Mouse (Mus musculus): ENCODE data around the gene Zfp688. TPM values are rescaled to one million over a fixed set of nuclear protein-coding genes. Genes with fewer than 3 reads are reported as not detected.
"Not testable (repeated sequence)": the region's sequence is repeated elsewhere in the genome, so short reads cannot be mapped to it uniquely, and the experiment has no call there.

Gene Zfp688
- total and polyA plus RNA-seq, 3 experiments: 8.6 to 18.1 TPM; not detected in 1

GRCm38 (mm10) chr7:127386641-127387392 lies 35.1 kb downstream of the Zfp688 start, which contains the start of gene 9130019O22Rik (continued):
- TF ChIP-seq MXI1 (IDR thresholded peaks at IDR 0.05; ENCODE audit: low read depth, low read length) (peak; percentile 62), NRF1 (IDR thresholded peaks at IDR 0.05; ENCODE audit: insufficient read depth, low read depth, low read length, poor library complexity, severe bottlenecking) (no peak), TBP (IDR thresholded peaks at IDR 0.05; ENCODE audit: low read depth, low read length) (peak; percentile 61; the same call in 1 of the 2 replicates), ZNF384 (IDR thresholded peaks at IDR 0.05; ENCODE audit: low read depth, low read length) (no peak)

DNA sequence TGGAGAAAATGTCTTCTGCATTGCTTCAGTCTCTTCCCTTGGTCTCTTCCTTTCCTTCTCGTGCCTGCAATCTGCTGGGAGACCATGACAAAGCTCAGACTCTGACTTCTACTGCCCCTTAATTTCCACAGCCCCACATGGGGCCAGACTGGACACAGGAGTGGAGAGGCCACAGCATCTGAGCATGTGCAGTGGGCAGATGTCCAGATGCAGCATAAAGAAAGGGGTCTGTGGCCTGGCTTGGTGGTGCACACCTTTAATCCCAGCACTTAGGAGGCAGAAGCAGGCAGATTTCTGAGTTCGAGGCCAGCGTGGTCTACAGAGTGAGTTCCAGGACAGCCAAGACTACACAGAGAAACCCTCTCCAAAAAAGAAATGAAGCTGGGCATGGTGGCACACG lies 36.3 kb downstream of the Zfp688 start:
- H3K4me3 ChIP-seq (ENCODE audit: control insufficient read depth in 1 of 2, insufficient read depth in 1 of 2, low read depth in 2 of 2, low read length in 2 of 2); H3K9ac ChIP-seq (ENCODE audit: control insufficient read depth, low read depth, low read length, poor library complexity, severe bottlenecking); H3K27me3 ChIP-seq (ENCODE audit: control insufficient read depth in 1 of 2, insufficient read depth in 2 of 2, low read length in 2 of 2); H3K9me3 ChIP-seq (replicated peaks; ENCODE audit: insufficient read depth, low read length); DNase-seq (ENCODE audit: low read depth, low spot score); H3K79me2 ChIP-seq (ENCODE audit: control insufficient read depth, insufficient read depth, low read length, poor library complexity); H3K27ac ChIP-seq (ENCODE audit: control insufficient read depth, low read depth, low read length); H3K4me1 ChIP-seq (ENCODE audit: control insufficient read depth in 1 of 2, insufficient read depth in 2 of 2, low read length in 2 of 2); H3K36me3 ChIP-seq (ENCODE audit: control insufficient read depth in 1 of 2, insufficient read depth in 2 of 2, low read length in 2 of 2): not testable (repeated sequence)

- Histone ChIP-seq H3K9ac (ENCODE audit: control insufficient read depth, low read depth, low read length, poor library complexity, severe bottlenecking) (no peak overlapping the region), H3K4me3 (ENCODE audit: control insufficient read depth in 1 of 2, insufficient read depth in 1 of 2, low read depth in 2 of 2, low read length in 2 of 2) (0 out of 4 replicates have a peak overlapping the region, but pooled peaks of 1 of the 2 experiments have one; percentile 3), H3K36me3 (ENCODE audit: control insufficient read depth in 1 of 2, insufficient read depth in 2 of 2, low read length in 2 of 2) (peaks cover 0 to 25% of the 10 kb centered on the region in 2 experiments; a peak in 2 of 4 replicates), H3K27ac (ENCODE audit: control insufficient read depth, low read depth, low read length) (peak overlapping the region; percentile 82), H3K4me1 (ENCODE audit: control insufficient read depth in 1 of 2, insufficient read depth in 2 of 2, low read length in 2 of 2) (peaks cover 14 to 27% of the 10 kb centered on the region in 2 experiments), H3K9me3 (replicated peaks; ENCODE audit: insufficient read depth, low read length) (no peaks in the 10 kb centered on the region), H3K27me3 (ENCODE audit: control insufficient read depth in 1 of 2, insufficient read depth in 2 of 2, low read length in 2 of 2) (no peaks in the 10 kb centered on the region), H3K79me2 (ENCODE audit: control insufficient read depth, insufficient read depth, low read length, poor library complexity) (peaks cover 2% of the 10 kb centered on the region; the same call in 1 of the 2 replicates)
- no peak for DNase-seq (ENCODE audit: low read depth, low spot score)
- TF ChIP-seq MYC (IDR thresholded peaks at IDR 0.05; ENCODE audit: low read depth, low read length) (peak; percentile 78; the same call in 1 of the 2 replicates), ETS1 (IDR thresholded peaks at IDR 0.05; ENCODE audit: low read depth, low read length) (peak; percentile 80), CTCF (IDR thresholded peaks at IDR 0.05 in 2 of 3, conservative IDR thresholded peaks at IDR 0.05 in 1 of 3; ENCODE audit: control insufficient read depth in 1 of 3, insufficient read depth in 1 of 3, low read depth in 2 of 3, low read length in 3 of 3, poor library complexity in 1 of 3, severe bottlenecking in 1 of 3) (no peak), MYB (IDR thresholded peaks at IDR 0.05; ENCODE audit: low read depth, low read length) (no peak), ELF1 (IDR thresholded peaks at IDR 0.05; ENCODE audit: low read depth, low read length) (no peak), SMC3 (IDR thresholded peaks at IDR 0.05; ENCODE audit: low read depth, low read length) (no peak), ZKSCAN1 (IDR thresholded peaks at IDR 0.05; ENCODE audit: low read depth, low read length) (no peak), KAT2A (conservative IDR thresholded peaks at IDR 0.05; ENCODE audit: low read depth, low read length) (no peak), POLR2AphosphoS5 (IDR thresholded peaks at IDR 0.05; ENCODE audit: borderline replicate concordance, low read depth, low read length) (no peak), CHD2 (IDR thresholded peaks at IDR 0.05; ENCODE audit: low read length) (no peak), NRF1 (IDR thresholded peaks at IDR 0.05; ENCODE audit: insufficient read depth, low read depth, low read length, poor library complexity, severe bottlenecking) (no peak), GABPA (IDR thresholded peaks at IDR 0.05; ENCODE audit: low read depth, low read length) (no peak), GATA1 (IDR thresholded peaks at IDR 0.05; ENCODE audit: low read depth, low read length) (peak; percentile 97), NELFE (IDR thresholded peaks at IDR 0.05; ENCODE audit: low read depth, low read length) (no peak), ZNF384 (IDR thresholded peaks at IDR 0.05; ENCODE audit: low read depth, low read length) (no peak), MAX (IDR thresholded peaks at IDR 0.05; ENCODE audit: low read length) (0 out of 2 replicates have a peak, but pooled peaks have one; percentile 36), MAZ (IDR thresholded peaks at IDR 0.05; ENCODE audit: low read depth, low read length) (0 out of 2 replicates have a peak, but pooled peaks have one; percentile 22), RCOR1 (IDR thresholded peaks at IDR 0.05; ENCODE audit: low read depth, low read length) (peak; percentile 88), SIN3A (IDR thresholded peaks at IDR 0.05; ENCODE audit: low read length) (peak; percentile 73), MAFK (IDR thresholded peaks at IDR 0.05; ENCODE audit: borderline replicate concordance, low read depth, low read length) (no peak), TBP (IDR thresholded peaks at IDR 0.05; ENCODE audit: low read depth, low read length) (no peak), EP300 (IDR thresholded peaks at IDR 0.05; ENCODE audit: low read depth in 1 of 2, low read length in 2 of 2) (peak; percentile 82 to 98), TCF12 (IDR thresholded peaks at IDR 0.05; ENCODE audit: low read depth, low read length) (peak; percentile 75), ZC3H11A (IDR thresholded peaks at IDR 0.05; ENCODE audit: low read depth, low read length) (peak; percentile 17; the same call in 1 of the 2 replicates), E2F4 (IDR thresholded peaks at IDR 0.05; ENCODE audit: borderline replicate concordance, low read depth, low read length) (no peak), POLR2A (IDR thresholded peaks at IDR 0.05; ENCODE audit: control insufficient read depth in 1 of 2, insufficient read depth in 1 of 2, low read depth in 1 of 2, low read length in 2 of 2, poor library complexity in 1 of 2) (no peak)
Observed at GRCm38 (mm10) chr7:127378310-127378921, 43.5 kb downstream of the Zfp688 start.
